Comparison of ENCODE assay signal across 31 mouse cellular contexts in genomic region chr2:116800141-116800540, GRCm38 (mm10).
"Had no signal": no experiment of that assay in that cellular context is flagged by ENCODE, and none has a peak within 500 bp of the region (broad histone marks: within the 10 kb centered on the region; RNA-seq: fewer than 3 reads in every experiment).

No protein-coding gene starts in this region.

- ATAC-seq: liver, embryonic 12.5 days; liver, postnatal 0 days; lung, postnatal 0 days; midbrain, embryonic 13.5 days; midbrain, embryonic 15.5 days had no signal

- H3K9me3 ChIP-seq: limb, embryonic 10.5 days; limb, embryonic 12.5 days; limb, embryonic 13.5 days; limb, embryonic 15.5 days; liver, embryonic 12.5 days; liver, embryonic 13.5 days; liver, embryonic 15.5 days; lung, embryonic 15.5 days; megakaryocyte, embryonic 14.5 days; midbrain, embryonic 10.5 days; midbrain, embryonic 12.5 days; midbrain, embryonic 13.5 days; midbrain, embryonic 15.5 days; neural tube, embryonic 12.5 days had no signal

- H3K4me3 ChIP-seq: left cerebral cortex, adult 2 months; limb, embryonic 10.5 days; limb, embryonic 12.5 days; limb, embryonic 13.5 days; limb, embryonic 15.5 days; liver, embryonic 12.5 days; liver, embryonic 13.5 days; liver, embryonic 15.5 days; lung, embryonic 15.5 days; megakaryocyte, embryonic 14.5 days; midbrain, embryonic 10.5 days; midbrain, embryonic 12.5 days; midbrain, embryonic 13.5 days; midbrain, embryonic 15.5 days; myocyte; neural tube, embryonic 12.5 days had no signal

- H3K9ac ChIP-seq: limb, embryonic 12.5 days; limb, embryonic 13.5 days; limb, embryonic 15.5 days; liver, embryonic 12.5 days; liver, embryonic 13.5 days; liver, embryonic 14.5 days; liver, embryonic 15.5 days; liver, postnatal 0 days; lung, embryonic 14.5 days; lung, embryonic 15.5 days; midbrain, embryonic 12.5 days; midbrain, embryonic 13.5 days; midbrain, embryonic 15.5 days; neural tube, embryonic 12.5 days had no signal

- H3K36me3 ChIP-seq: limb, embryonic 10.5 days; limb, embryonic 12.5 days; limb, embryonic 13.5 days; limb, embryonic 15.5 days; liver, embryonic 12.5 days; liver, embryonic 13.5 days; liver, embryonic 15.5 days; lung, embryonic 15.5 days; midbrain, embryonic 10.5 days; midbrain, embryonic 12.5 days; midbrain, embryonic 13.5 days; midbrain, embryonic 15.5 days; neural tube, embryonic 12.5 days had no signal

- H3K4me2 ChIP-seq: limb, embryonic 12.5 days; limb, embryonic 13.5 days; limb, embryonic 15.5 days; liver, embryonic 11.5 days; liver, embryonic 12.5 days; liver, embryonic 13.5 days; liver, embryonic 15.5 days; lung, embryonic 14.5 days; lung, embryonic 15.5 days; midbrain, embryonic 12.5 days; midbrain, embryonic 13.5 days; midbrain, embryonic 15.5 days; neural tube, embryonic 12.5 days had no signal

- DNase-seq: left cerebral cortex, postnatal 4 days; liver; liver, embryonic 13.5 days; liver, postnatal 0 days; lung, adult 18-20 months; lung, adult 2 months; lung, embryonic 14.5 days; lung, postnatal 10 days; lung, postnatal 14 days; lung, postnatal 36 days; lung, postnatal 4 days; midbrain, embryonic 14.5 days had no signal

- H3K27me3 ChIP-seq: limb, embryonic 12.5 days; limb, embryonic 13.5 days; limb, embryonic 15.5 days; liver, embryonic 12.5 days; liver, embryonic 13.5 days; liver, embryonic 15.5 days; lung, embryonic 15.5 days; megakaryocyte, embryonic 14.5 days; midbrain, embryonic 12.5 days; midbrain, embryonic 13.5 days; midbrain, embryonic 15.5 days; neural tube, embryonic 12.5 days had no signal

- H3K27ac ChIP-seq: left cerebral cortex, adult 2 months; limb, embryonic 10.5 days; limb, embryonic 12.5 days; limb, embryonic 13.5 days; limb, embryonic 15.5 days; liver, embryonic 12.5 days; liver, embryonic 13.5 days; liver, embryonic 14.5 days; liver, embryonic 15.5 days; lung, embryonic 15.5 days; macrophage; midbrain, embryonic 10.5 days; midbrain, embryonic 12.5 days; midbrain, embryonic 13.5 days; midbrain, embryonic 15.5 days; neural tube, embryonic 12.5 days had no signal

- H3K4me1 ChIP-seq: limb, embryonic 10.5 days; limb, embryonic 12.5 days; limb, embryonic 13.5 days; limb, embryonic 15.5 days; liver, embryonic 12.5 days; liver, embryonic 13.5 days; liver, embryonic 15.5 days; lung, embryonic 15.5 days; megakaryocyte, embryonic 14.5 days; midbrain, embryonic 10.5 days; midbrain, embryonic 12.5 days; midbrain, embryonic 13.5 days; midbrain, embryonic 15.5 days; neural tube, embryonic 12.5 days had no signal
